Mouse (Mus musculus): Measurements from ENCODE around the gene Tfrc. TPM values are rescaled to one million over a fixed set of nuclear protein-coding genes. Genes with fewer than 3 reads are reported as not detected.

The Tfrc gene
- total RNA-seq, 2 experiments from 2014 or later: 77.2 to 90.3 TPM

GRCm38 (mm10) chr16:32666671-32667551 lies 58.2 kb downstream of the Tfrc start:
- no peak for DNase-seq

GRCm38 (mm10) chr16:32667552-32667872 lies 58.8 kb downstream of the Tfrc start:
- DNase-seq: no peak
- intact Hi-C loops (cut with DNase I): no loop called here

More at GRCm38 (mm10) chr16:32666671-32667551, 58.2 kb downstream of the Tfrc start:
- intact Hi-C loops (cut with DNase I): no loop called here

GRCm38 (mm10) chr16:32668030-32668429 lies 59.3 kb downstream of the Tfrc start:
- DNase-seq: no peak
- intact Hi-C loops (cut with DNase I): no loop called here

- intact Hi-C loops (cut with DNase I): no loop called here
- no peak for DNase-seq
Observed at GRCm38 (mm10) chr16:32668472-32668871, 59.8 kb downstream of the Tfrc start.

- intact Hi-C loops (cut with DNase I): no loop called here
- no peak for DNase-seq
Observed at GRCm38 (mm10) chr16:32669243-32669642, 60.5 kb downstream of the Tfrc start.

GRCm38 (mm10) chr16:32670354-32671124 lies 61.8 kb downstream of the Tfrc start:
- intact Hi-C loops (cut with DNase I): no loop called here
- DNase-seq: no peak

GRCm38 (mm10) chr16:32671206-32671887 lies 62.6 kb downstream of the Tfrc start:
- intact Hi-C loops (cut with DNase I): no loop called here
- no peak for DNase-seq

- DNase-seq: no peak
- intact Hi-C loops (cut with DNase I): no loop called here
Observed at GRCm38 (mm10) chr16:32672250-32672649, 63.5 kb downstream of the Tfrc start.

GRCm38 (mm10) chr16:32672861-32673560 lies 64.3 kb downstream of the Tfrc start:
- intact Hi-C loops (cut with DNase I): no loop called here
- no peak for DNase-seq

GRCm38 (mm10) chr16:32674121-32674740 lies 65.5 kb downstream of the Tfrc start:
- intact Hi-C loops (cut with DNase I): no loop called here

GRCm38 (mm10) chr16:32677040-32677700 lies 68.5 kb downstream of the Tfrc start:
- intact Hi-C loops (cut with DNase I): no loop called here
- no peak for DNase-seq

More at GRCm38 (mm10) chr16:32674121-32674740, 65.5 kb downstream of the Tfrc start:
- DNase-seq: no peak

GRCm38 (mm10) chr16:32677903-32678302 lies 69.2 kb downstream of the Tfrc start:
- DNase-seq: no peak
- intact Hi-C loops (cut with DNase I): no loop called here

- intact Hi-C loops (cut with DNase I): no loop called here
- DNase-seq: no peak
Observed at GRCm38 (mm10) chr16:32678812-32679211, 70.1 kb downstream of the Tfrc start.

- intact Hi-C loops (cut with DNase I): no loop called here
- no peak for DNase-seq
Observed at GRCm38 (mm10) chr16:32679976-32680375, 71.3 kb downstream of the Tfrc start.

GRCm38 (mm10) chr16:32680806-32681205 lies 72.1 kb downstream of the Tfrc start:
- no peak for DNase-seq
- intact Hi-C loops (cut with DNase I): no loop called here

GRCm38 (mm10) chr16:32682194-32682593 lies 73.5 kb downstream of the Tfrc start:
- intact Hi-C loops (cut with DNase I): loop anchor here (2.0 kb wide), 1 partner anchor 21 kb away; no protein-coding TSS in a partner anchor
- peak; percentile 77 for DNase-seq
